Mouse (Mus musculus): ENCODE data around the gene Slc17a3. TPM values are rescaled to one million over a fixed set of nuclear protein-coding genes. Genes with fewer than 3 reads are reported as not detected.

The Slc17a3 gene
- polyA plus RNA-seq (2015; fragmentation: Nextera tagmentation; extraction: Ambion mirVana), result not detected in 2 replicates

GRCm38 (mm10) chr13:23839308-23839707 lies at the start of gene Slc17a3:
Gene Slc17a3 (plus strand): TSS chr13:23839434.
- H3K27ac ChIP-seq (ENCODE audit: low read length), result no peak within 1 kb of the TSS
- no peaks in the 10 kb centered on the region for H3K36me3 ChIP-seq (ENCODE audit: control insufficient read depth, insufficient read depth)
- no peaks in the 10 kb centered on the region for H3K27me3 ChIP-seq (replicated peaks; ENCODE audit: control insufficient read depth, insufficient read depth, low read length)
- H3K9ac ChIP-seq (replicated peaks; ENCODE audit: low read depth, low read length), result no peak within 1 kb of the TSS
- no peak within 1 kb of the TSS for H3K4me2 ChIP-seq (ENCODE audit: low read length)
- 88% methylated on average over 2 of the region's 2 CpGs for WGBS
- ATAC-seq, result no peak
- H3K9me3 ChIP-seq (ENCODE audit: control insufficient read depth, low read length), result no peaks in the 10 kb centered on the region
- no peaks in the 10 kb centered on the region for H3K4me1 ChIP-seq (replicated peaks; ENCODE audit: control insufficient read depth, insufficient read depth, low read length)
- H3K4me3 ChIP-seq (replicated peaks; ENCODE audit: low read length), result no peak within 1 kb of the TSS

DNA sequence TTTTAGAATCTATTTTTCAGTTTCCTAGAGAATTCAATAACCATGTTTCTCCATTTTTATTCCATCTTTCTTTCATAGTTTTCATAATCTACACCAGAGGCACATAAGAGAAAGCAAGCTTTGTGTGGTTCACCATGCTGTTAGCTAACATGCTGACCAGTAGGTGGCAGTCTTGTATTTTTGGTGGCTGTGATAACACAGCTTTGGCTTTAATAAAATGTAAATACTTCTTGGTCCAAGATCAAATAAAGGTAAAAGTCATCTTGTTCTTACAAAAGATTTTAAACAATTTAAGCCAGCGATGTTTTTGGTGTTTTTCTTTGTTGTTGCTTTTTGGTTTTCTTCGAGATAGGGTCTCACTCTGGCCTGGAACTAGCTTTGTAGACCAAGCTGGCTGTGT lies 46.7 kb upstream of the Slc17a3 start:
- H3K27ac ChIP-seq (ENCODE audit: low read length), result no peak overlapping the region
- no peaks in the 10 kb centered on the region for H3K36me3 ChIP-seq (ENCODE audit: control insufficient read depth, insufficient read depth)
- H3K4me3 ChIP-seq (replicated peaks; ENCODE audit: low read length), result no peak overlapping the region
- peak; percentile 70; the same call in 1 of the 2 replicates for ATAC-seq
- H3K9ac ChIP-seq (replicated peaks; ENCODE audit: low read depth, low read length), result no peak overlapping the region
- no peak overlapping the region for H3K4me2 ChIP-seq (ENCODE audit: low read length)
- no peaks in the 10 kb centered on the region for H3K27me3 ChIP-seq (replicated peaks; ENCODE audit: control insufficient read depth, insufficient read depth, low read length)
- WGBS, result 47% methylated on average over 2 of the region's 2 CpGs
- H3K9me3 ChIP-seq (ENCODE audit: control insufficient read depth, low read length), result no peaks in the 10 kb centered on the region
- no peaks in the 10 kb centered on the region for H3K4me1 ChIP-seq (replicated peaks; ENCODE audit: control insufficient read depth, insufficient read depth, low read length)

DNA sequence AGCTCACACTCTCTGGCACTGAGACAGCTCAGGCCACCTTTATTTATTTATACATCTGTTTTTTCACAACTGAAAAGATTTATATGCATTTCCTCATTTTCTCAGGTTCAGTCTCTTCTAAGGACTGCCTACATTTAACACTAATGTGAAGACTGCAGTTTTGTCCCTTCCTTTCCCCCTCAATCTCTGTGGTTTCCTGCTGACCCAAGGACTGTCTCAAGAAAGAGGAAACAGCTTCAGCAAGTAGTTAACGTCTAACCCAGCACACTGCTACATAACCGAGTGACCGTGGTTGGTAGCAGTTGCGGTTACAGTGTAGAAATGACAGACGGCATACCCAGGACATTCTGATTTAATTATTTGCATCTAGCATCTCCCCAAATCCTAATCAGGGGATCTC lies 39.8 kb upstream of the Slc17a3 start:
- WGBS, result 87% methylated on average over 5 of the region's 5 CpGs
- H3K4me2 ChIP-seq (ENCODE audit: low read length), result no peak overlapping the region
- no peak for ATAC-seq
- no peak overlapping the region for H3K4me3 ChIP-seq (replicated peaks; ENCODE audit: low read length)
- no peaks in the 10 kb centered on the region for H3K9me3 ChIP-seq (ENCODE audit: control insufficient read depth, low read length)
- no peak overlapping the region for H3K27ac ChIP-seq (ENCODE audit: low read length)
- H3K4me1 ChIP-seq (replicated peaks; ENCODE audit: control insufficient read depth, insufficient read depth, low read length), result no peaks in the 10 kb centered on the region
- H3K36me3 ChIP-seq (ENCODE audit: control insufficient read depth, insufficient read depth), result no peaks in the 10 kb centered on the region
- no peaks in the 10 kb centered on the region for H3K27me3 ChIP-seq (replicated peaks; ENCODE audit: control insufficient read depth, insufficient read depth, low read length)
- H3K9ac ChIP-seq (replicated peaks; ENCODE audit: low read depth, low read length), result no peak overlapping the region

DNA sequence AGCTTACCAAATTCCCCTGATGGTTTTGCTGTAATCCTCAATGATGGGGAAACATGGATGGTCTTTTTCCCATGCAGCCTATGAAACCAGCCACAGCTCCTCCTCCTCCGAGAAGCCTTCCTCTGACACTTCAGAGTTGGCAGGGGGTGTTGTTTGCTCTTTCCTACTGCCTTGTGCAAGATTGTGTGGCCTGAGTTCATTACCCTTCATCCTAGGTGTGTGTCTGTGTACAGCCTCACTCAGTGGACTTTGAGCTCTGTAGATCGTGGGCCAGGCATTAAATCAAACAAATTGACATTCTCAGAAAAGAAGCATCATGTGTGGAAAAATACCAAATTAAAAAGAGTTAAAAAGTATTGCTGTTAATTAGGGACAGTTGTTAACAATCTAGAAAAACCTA lies 34.7 kb upstream of the Slc17a3 start:
- no peaks in the 10 kb centered on the region for H3K27me3 ChIP-seq (replicated peaks; ENCODE audit: control insufficient read depth, insufficient read depth, low read length)
- no peak overlapping the region for H3K4me2 ChIP-seq (ENCODE audit: low read length)
- H3K9me3 ChIP-seq (ENCODE audit: control insufficient read depth, low read length), result no peaks in the 10 kb centered on the region
- no peak overlapping the region for H3K4me3 ChIP-seq (replicated peaks; ENCODE audit: low read length)
- H3K36me3 ChIP-seq (ENCODE audit: control insufficient read depth, insufficient read depth), result no peaks in the 10 kb centered on the region
- no peak overlapping the region for H3K9ac ChIP-seq (replicated peaks; ENCODE audit: low read depth, low read length)
- H3K27ac ChIP-seq (ENCODE audit: low read length), result no peak overlapping the region
- ATAC-seq, result no peak
- WGBS, result 81% methylated on average over 2 of the region's 2 CpGs
- H3K4me1 ChIP-seq (replicated peaks; ENCODE audit: control insufficient read depth, insufficient read depth, low read length), result no peaks in the 10 kb centered on the region

- no peaks in the 10 kb centered on the region for H3K9me3 ChIP-seq (ENCODE audit: control insufficient read depth, low read length)
- no peaks in the 10 kb centered on the region for H3K36me3 ChIP-seq (ENCODE audit: control insufficient read depth, insufficient read depth)
- H3K4me2 ChIP-seq (ENCODE audit: low read length), result no peak within 1 kb of the TSS
- H3K4me3 ChIP-seq (replicated peaks; ENCODE audit: low read length), result no peak within 1 kb of the TSS
- H3K4me1 ChIP-seq (replicated peaks; ENCODE audit: control insufficient read depth, insufficient read depth, low read length), result no peaks in the 10 kb centered on the region
- no peaks in the 10 kb centered on the region for H3K27me3 ChIP-seq (replicated peaks; ENCODE audit: control insufficient read depth, insufficient read depth, low read length)
- H3K27ac ChIP-seq (ENCODE audit: low read length), result no peak within 1 kb of the TSS
- no peak for ATAC-seq
- WGBS, result 89% methylated on average over 15 of the region's 15 CpGs
- no peak within 1 kb of the TSS for H3K9ac ChIP-seq (replicated peaks; ENCODE audit: low read depth, low read length)
These were observed 32.7 kb upstream of the Slc17a3 start, which contains the start of gene Slc17a2 for GRCm38 (mm10) chr13:23806422-23807052. Gene Slc17a2 (plus strand): TSS chr13:23806993.

- Histone ChIP-seq H3K36me3 (ENCODE audit: control insufficient read depth, insufficient read depth) (no peaks in the 10 kb centered on the region), H3K9ac (replicated peaks; ENCODE audit: low read depth, low read length) (no peak overlapping the region), H3K27ac (ENCODE audit: low read length) (no peak overlapping the region), H3K4me3 (replicated peaks; ENCODE audit: low read length) (no peak overlapping the region), H3K27me3 (replicated peaks; ENCODE audit: control insufficient read depth, insufficient read depth, low read length) (no peaks in the 10 kb centered on the region), H3K9me3 (ENCODE audit: control insufficient read depth, low read length) (no peaks in the 10 kb centered on the region), H3K4me2 (ENCODE audit: low read length) (no peak overlapping the region), H3K4me1 (replicated peaks; ENCODE audit: control insufficient read depth, insufficient read depth, low read length) (no peaks in the 10 kb centered on the region)
- ATAC-seq, result no peak
- 75% methylated on average over 2 of the region's 2 CpGs for WGBS
These were observed 23.1 kb upstream of the Slc17a3 start for GRCm38 (mm10) chr13:23816148-23816547.

GRCm38 (mm10) chr13:23820179-23820940 lies 18.9 kb upstream of the Slc17a3 start:
- ATAC-seq, result no peak
- H3K9ac ChIP-seq (replicated peaks; ENCODE audit: low read depth, low read length), result no peak overlapping the region

GRCm38 (mm10) chr13:23822213-23822612 lies 17.0 kb upstream of the Slc17a3 start:
- no peak overlapping the region for H3K27ac ChIP-seq (ENCODE audit: low read length)
- ATAC-seq, result no peak
- H3K4me1 ChIP-seq (replicated peaks; ENCODE audit: control insufficient read depth, insufficient read depth, low read length), result no peaks in the 10 kb centered on the region
- H3K9me3 ChIP-seq (ENCODE audit: control insufficient read depth, low read length), result no peaks in the 10 kb centered on the region
- H3K4me2 ChIP-seq (ENCODE audit: low read length), result no peak overlapping the region
- no peaks in the 10 kb centered on the region for H3K27me3 ChIP-seq (replicated peaks; ENCODE audit: control insufficient read depth, insufficient read depth, low read length)
- no peaks in the 10 kb centered on the region for H3K36me3 ChIP-seq (ENCODE audit: control insufficient read depth, insufficient read depth)
- H3K9ac ChIP-seq (replicated peaks; ENCODE audit: low read depth, low read length), result no peak overlapping the region
- 87% methylated on average over 3 of the region's 3 CpGs for WGBS
- H3K4me3 ChIP-seq (replicated peaks; ENCODE audit: low read length), result no peak overlapping the region

More at GRCm38 (mm10) chr13:23820179-23820940, 18.9 kb upstream of the Slc17a3 start:
- no peaks in the 10 kb centered on the region for H3K4me1 ChIP-seq (replicated peaks; ENCODE audit: control insufficient read depth, insufficient read depth, low read length)
- no peak overlapping the region for H3K4me3 ChIP-seq (replicated peaks; ENCODE audit: low read length)
- 72% methylated on average over 4 of the region's 4 CpGs for WGBS
- no peaks in the 10 kb centered on the region for H3K9me3 ChIP-seq (ENCODE audit: control insufficient read depth, low read length)
- H3K27me3 ChIP-seq (replicated peaks; ENCODE audit: control insufficient read depth, insufficient read depth, low read length), result no peaks in the 10 kb centered on the region
- no peaks in the 10 kb centered on the region for H3K36me3 ChIP-seq (ENCODE audit: control insufficient read depth, insufficient read depth)
- H3K27ac ChIP-seq (ENCODE audit: low read length), result no peak overlapping the region
- H3K4me2 ChIP-seq (ENCODE audit: low read length), result no peak overlapping the region

DNA sequence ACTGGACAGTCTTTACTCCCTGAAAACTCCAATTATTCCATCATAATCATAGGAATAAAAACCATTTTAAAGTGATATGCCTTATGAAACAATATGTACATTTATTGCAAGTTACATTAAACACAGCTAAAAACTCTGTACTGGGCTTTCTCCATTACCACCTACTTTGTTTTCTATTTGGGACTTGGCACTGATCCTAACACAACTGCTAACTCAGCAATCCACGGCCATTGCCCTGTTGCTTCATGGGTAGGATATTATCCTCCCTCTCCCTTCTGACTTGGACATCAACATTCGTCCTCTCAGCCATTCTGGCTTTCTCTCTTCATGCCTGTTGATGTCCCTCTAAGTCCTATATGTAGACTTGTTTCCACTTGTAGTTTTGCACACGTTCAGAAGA lies 12.6 kb upstream of the Slc17a3 start:
- no peak overlapping the region for H3K4me3 ChIP-seq (replicated peaks; ENCODE audit: low read length)
- no peaks in the 10 kb centered on the region for H3K4me1 ChIP-seq (replicated peaks; ENCODE audit: control insufficient read depth, insufficient read depth, low read length)
- no peak overlapping the region for H3K4me2 ChIP-seq (ENCODE audit: low read length)
- no peak overlapping the region for H3K9ac ChIP-seq (replicated peaks; ENCODE audit: low read depth, low read length)
- H3K27ac ChIP-seq (ENCODE audit: low read length), result no peak overlapping the region
- WGBS, result 72% methylated on average over 3 of the region's 3 CpGs
- H3K9me3 ChIP-seq (ENCODE audit: control insufficient read depth, low read length), result no peaks in the 10 kb centered on the region
- no peaks in the 10 kb centered on the region for H3K27me3 ChIP-seq (replicated peaks; ENCODE audit: control insufficient read depth, insufficient read depth, low read length)
- no peaks in the 10 kb centered on the region for H3K36me3 ChIP-seq (ENCODE audit: control insufficient read depth, insufficient read depth)
- ATAC-seq, result no peak
